Mouse (Mus musculus): Measurements from ENCODE around the gene Ccr6. TPM values are rescaled to one million over a fixed set of nuclear protein-coding genes. Genes with fewer than 3 reads are reported as not detected.
"Not testable (repeated sequence)": the region's sequence is repeated elsewhere in the genome, so short reads cannot be mapped to it uniquely, and the experiment has no call there.

The Ccr6 gene
- polyA plus RNA-seq (2012; rRNA removed): 2.4 and 4.8 TPM in 2 replicates

DNA sequence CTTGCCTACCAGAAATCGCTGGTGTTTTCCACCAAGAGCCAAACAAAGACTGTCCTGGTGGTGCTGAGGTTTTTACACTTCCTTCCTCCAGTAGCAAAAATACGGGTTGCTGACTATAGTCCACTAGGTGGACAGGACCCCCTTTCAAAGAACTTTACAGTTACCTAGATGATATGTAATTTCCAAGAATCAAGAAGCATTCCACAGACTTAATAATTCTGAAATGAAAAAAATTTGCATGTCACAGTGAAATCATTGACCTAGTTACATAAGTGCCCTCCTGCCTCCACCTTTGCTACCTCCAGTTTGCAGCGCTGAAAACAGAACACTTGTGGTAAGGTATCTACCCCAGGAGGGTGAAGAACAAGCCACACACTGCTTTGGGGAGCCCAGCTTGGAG, at the start of gene Ccr6:
Gene Ccr6 (plus strand): TSS at position 301 of the 400 bp plus-strand sequence.
- no peak for DNase-seq
- 45% methylated on average over 3 of the region's 3 CpGs for WGBS
- TF ChIP-seq CTCF (IDR thresholded peaks at IDR 0.05; ENCODE audit: insufficient read depth, low read length): no peak
- no peak for TF ChIP-seq POLR2A (IDR thresholded peaks at IDR 0.05; ENCODE audit: borderline replicate concordance, extremely low read depth, low read depth, low read length)
- Histone ChIP-seq H3K4me3 (replicated peaks; ENCODE audit: extremely low read depth, low read depth, low read length) (no peak within 1 kb of the TSS), H3K4me1 (ENCODE audit: control insufficient read depth, insufficient read depth, low read length) (no peaks in the 10 kb centered on the region)

- no peak for DNase-seq
- TF ChIP-seq CTCF (IDR thresholded peaks at IDR 0.05; ENCODE audit: insufficient read depth, low read length): no peak
- no peak for TF ChIP-seq POLR2A (IDR thresholded peaks at IDR 0.05; ENCODE audit: borderline replicate concordance, extremely low read depth, low read depth, low read length)
- Histone ChIP-seq H3K4me3 (replicated peaks; ENCODE audit: extremely low read depth, low read depth, low read length) (no peak overlapping the region), H3K4me1 (ENCODE audit: control insufficient read depth, insufficient read depth, low read length) (no peaks in the 10 kb centered on the region)
- WGBS: 82% methylated on average over 8 of the region's 8 CpGs
Measured at GRCm38 (mm10) chr17:8193678-8194077, 42.2 kb upstream of the Ccr6 start.

GRCm38 (mm10) chr17:8195685-8196376, 40.0 kb upstream of the Ccr6 start:
- Histone ChIP-seq H3K4me1 (ENCODE audit: control insufficient read depth, insufficient read depth, low read length) (no peaks in the 10 kb centered on the region), H3K4me3 (replicated peaks; ENCODE audit: extremely low read depth, low read depth, low read length) (no peak overlapping the region)
- no peak for DNase-seq
- TF ChIP-seq POLR2A (IDR thresholded peaks at IDR 0.05; ENCODE audit: borderline replicate concordance, extremely low read depth, low read depth, low read length) (no peak), CTCF (IDR thresholded peaks at IDR 0.05; ENCODE audit: insufficient read depth, low read length) (no peak)
- WGBS: 70% methylated on average over 8 of the region's 8 CpGs

DNA sequence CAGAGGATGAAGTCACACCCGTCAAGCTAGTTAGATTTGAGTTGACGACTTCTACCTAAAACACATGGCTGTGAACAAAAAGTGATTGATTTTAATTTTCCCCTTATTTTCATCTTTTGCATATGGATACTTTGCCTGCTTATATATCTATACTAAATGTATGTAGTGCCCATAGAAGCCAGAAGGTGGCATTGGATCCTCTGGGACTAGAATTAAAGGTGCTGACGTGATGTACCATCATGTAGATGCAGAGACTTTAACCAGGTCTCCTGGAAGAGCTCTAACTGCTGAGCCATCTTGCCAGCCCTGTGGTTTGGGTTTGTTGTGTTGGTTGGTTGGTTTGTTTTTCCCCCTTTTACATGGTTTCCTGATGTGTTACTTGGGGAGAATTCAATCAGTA, 38.2 kb upstream of the Ccr6 start:
- Histone ChIP-seq H3K4me3 (replicated peaks; ENCODE audit: extremely low read depth, low read depth, low read length) (no peak overlapping the region), H3K4me1 (ENCODE audit: control insufficient read depth, insufficient read depth, low read length) (no peaks in the 10 kb centered on the region)
- DNase-seq: no peak
- no peak for TF ChIP-seq POLR2A (IDR thresholded peaks at IDR 0.05; ENCODE audit: borderline replicate concordance, extremely low read depth, low read depth, low read length)
- TF ChIP-seq CTCF (IDR thresholded peaks at IDR 0.05; ENCODE audit: insufficient read depth, low read length): no peak
- WGBS: 70% methylated on average over 3 of the region's 3 CpGs

- 83% methylated on average over 11 of the region's 11 CpGs for WGBS
- no peak for TF ChIP-seq CTCF (IDR thresholded peaks at IDR 0.05; ENCODE audit: insufficient read depth, low read length)
- TF ChIP-seq POLR2A (IDR thresholded peaks at IDR 0.05; ENCODE audit: borderline replicate concordance, extremely low read depth, low read depth, low read length): no peak
- no peak for DNase-seq
- no peak overlapping the region for H3K4me3 ChIP-seq (replicated peaks; ENCODE audit: extremely low read depth, low read depth, low read length)
- no peaks in the 10 kb centered on the region for H3K4me1 ChIP-seq (ENCODE audit: control insufficient read depth, insufficient read depth, low read length)
Measured at GRCm38 (mm10) chr17:8199067-8199935, 36.5 kb upstream of the Ccr6 start.

- WGBS: 46% methylated on average over 1 of the region's 1 CpGs
- Histone ChIP-seq H3K4me3 (replicated peaks; ENCODE audit: extremely low read depth, low read depth, low read length) (no peak overlapping the region), H3K4me1 (ENCODE audit: control insufficient read depth, insufficient read depth, low read length) (no peaks in the 10 kb centered on the region)
- no peak for DNase-seq
- no peak for TF ChIP-seq CTCF (IDR thresholded peaks at IDR 0.05; ENCODE audit: insufficient read depth, low read length)
- no peak for TF ChIP-seq POLR2A (IDR thresholded peaks at IDR 0.05; ENCODE audit: borderline replicate concordance, extremely low read depth, low read depth, low read length)
Measured at GRCm38 (mm10) chr17:8199936-8200330, 35.9 kb upstream of the Ccr6 start.

- DNase-seq: no peak
- Histone ChIP-seq H3K4me1 (ENCODE audit: control insufficient read depth, insufficient read depth, low read length) (no peaks in the 10 kb centered on the region), H3K4me3 (replicated peaks; ENCODE audit: extremely low read depth, low read depth, low read length) (no peak overlapping the region)
- TF ChIP-seq POLR2A (IDR thresholded peaks at IDR 0.05; ENCODE audit: borderline replicate concordance, extremely low read depth, low read depth, low read length) (no peak), CTCF (IDR thresholded peaks at IDR 0.05; ENCODE audit: insufficient read depth, low read length) (no peak)
- 53% methylated on average over 1 of the region's 1 CpGs for WGBS
Measured at GRCm38 (mm10) chr17:8203487-8203886, 32.4 kb upstream of the Ccr6 start.

DNA sequence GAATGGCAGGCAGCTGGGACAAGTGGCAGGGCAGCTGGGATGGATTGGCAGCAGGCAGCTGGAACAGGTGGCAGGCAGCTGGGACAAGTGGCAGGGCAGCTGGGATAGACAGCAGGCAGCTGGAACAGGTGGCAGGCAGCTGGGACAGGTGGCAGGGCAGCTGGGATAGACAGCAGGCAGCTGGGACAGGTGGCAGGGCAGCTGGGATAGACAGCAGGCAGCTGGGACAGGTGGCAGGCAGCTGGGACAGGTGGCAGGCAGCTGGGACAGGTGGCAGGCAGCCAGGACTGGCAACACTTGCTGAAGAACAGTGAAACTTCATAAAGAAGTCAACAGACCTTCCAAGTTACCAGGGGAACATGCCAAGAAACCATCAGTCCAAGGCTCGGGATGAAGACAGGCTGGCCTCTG, 30.6 kb upstream of the Ccr6 start:
- H3K4me1 ChIP-seq (ENCODE audit: control insufficient read depth, insufficient read depth, low read length); H3K4me3 ChIP-seq (replicated peaks; ENCODE audit: extremely low read depth, low read depth, low read length); DNase-seq: not testable (repeated sequence)
- 46% methylated on average over 1 of the region's 1 CpGs for WGBS

GRCm38 (mm10) chr17:8206691-8207090, 29.2 kb upstream of the Ccr6 start:
- DNase-seq: no peak
- no peak for TF ChIP-seq CTCF (IDR thresholded peaks at IDR 0.05; ENCODE audit: insufficient read depth, low read length)
- TF ChIP-seq POLR2A (IDR thresholded peaks at IDR 0.05; ENCODE audit: borderline replicate concordance, extremely low read depth, low read depth, low read length): no peak
- Histone ChIP-seq H3K4me3 (replicated peaks; ENCODE audit: extremely low read depth, low read depth, low read length) (no peak overlapping the region), H3K4me1 (ENCODE audit: control insufficient read depth, insufficient read depth, low read length) (no peaks in the 10 kb centered on the region)
- WGBS: 78% methylated on average over 5 of the region's 5 CpGs

DNA sequence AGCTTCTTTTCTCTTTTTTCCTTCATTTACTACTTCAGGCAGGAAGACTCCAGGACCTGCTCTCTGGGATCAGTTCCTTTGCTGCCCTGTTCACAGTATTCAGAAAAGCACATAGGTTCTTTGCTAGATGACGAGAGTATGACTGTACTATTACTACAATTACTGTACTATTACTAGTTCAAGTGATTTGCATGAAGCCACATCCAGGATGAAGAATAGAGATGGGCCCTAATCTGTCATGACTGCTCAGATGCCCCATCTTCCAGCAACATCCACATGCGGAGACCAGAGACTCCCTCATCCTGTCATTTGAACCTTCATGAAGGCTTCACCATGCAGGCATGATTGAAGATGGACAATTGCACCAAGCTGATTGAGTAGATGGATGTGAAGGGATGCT, 26.1 kb upstream of the Ccr6 start:
- TF ChIP-seq CTCF (IDR thresholded peaks at IDR 0.05; ENCODE audit: insufficient read depth, low read length) (no peak), POLR2A (IDR thresholded peaks at IDR 0.05; ENCODE audit: borderline replicate concordance, extremely low read depth, low read depth, low read length) (no peak)
- DNase-seq: no peak
- Histone ChIP-seq H3K4me1 (ENCODE audit: control insufficient read depth, insufficient read depth, low read length) (no peaks in the 10 kb centered on the region), H3K4me3 (replicated peaks; ENCODE audit: extremely low read depth, low read depth, low read length) (no peak overlapping the region)
- 91% methylated on average over 2 of the region's 2 CpGs for WGBS
